Mouse (Mus musculus): ENCODE measurements around the gene Grid1. TPM values are rescaled to one million over a fixed set of nuclear protein-coding genes. Genes with fewer than 3 reads are reported as not detected.
A peak's percentile ranks its signal among the peaks of the same experiment; 100 is the strongest.

The Grid1 gene
- polyA plus RNA-seq, 1 experiment = 0.13 TPM

DNA sequence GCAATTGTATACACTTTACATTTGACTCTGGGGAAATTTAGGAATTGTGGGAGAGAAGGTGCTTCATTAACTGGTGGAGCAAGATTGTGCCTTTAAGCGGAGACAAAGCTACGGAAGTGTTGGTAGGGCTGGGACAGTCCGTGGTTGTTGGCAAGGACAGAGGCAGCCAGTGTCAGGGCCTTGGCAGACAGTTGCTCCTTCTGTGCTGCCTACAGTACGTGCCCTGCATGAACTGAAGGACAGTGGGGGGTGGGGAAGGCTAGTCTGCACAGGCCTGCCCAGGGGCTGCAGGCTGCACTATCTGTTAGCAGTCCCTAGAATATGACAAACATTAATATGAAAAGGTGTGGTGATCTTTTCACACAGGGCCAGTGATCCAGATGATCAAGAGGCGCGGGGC lies 254.7 kb downstream of the Grid1 start:
- no peak overlapping the region for H3K4me3 ChIP-seq (replicated peaks; ENCODE audit: extremely low read depth, low read depth, low read length)
- DNase-seq = no peak
- TF ChIP-seq POLR2A (IDR thresholded peaks at IDR 0.05; ENCODE audit: borderline replicate concordance, extremely low read depth, low read depth, low read length) (no peak), CTCF (IDR thresholded peaks at IDR 0.05; ENCODE audit: insufficient read depth, low read length) (no peak)
- 63% methylated on average over 6 of the region's 6 CpGs for WGBS
- no peaks in the 10 kb centered on the region for H3K4me1 ChIP-seq (ENCODE audit: control insufficient read depth, insufficient read depth, low read length)

DNA sequence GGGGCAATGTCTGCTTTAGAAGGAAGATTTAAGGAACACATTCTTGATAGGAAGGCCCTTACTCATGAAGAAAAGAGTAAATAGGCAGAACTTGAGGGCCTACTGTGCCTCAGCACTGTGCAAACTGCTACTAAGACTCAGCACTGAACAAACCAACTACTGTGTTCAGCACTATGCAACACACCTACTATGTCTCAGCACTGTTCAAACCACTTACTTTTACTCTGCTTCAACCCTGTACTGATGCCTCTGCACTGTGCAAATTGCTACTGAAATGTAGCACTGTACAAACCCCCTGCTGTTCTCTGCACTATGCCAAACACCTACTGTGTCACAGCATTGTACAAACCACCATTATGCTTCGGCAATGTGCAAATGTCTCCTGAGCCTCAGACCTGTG lies 260.0 kb downstream of the Grid1 start:
- Histone ChIP-seq H3K4me1 (ENCODE audit: control insufficient read depth, insufficient read depth, low read length) (no peaks in the 10 kb centered on the region), H3K4me3 (replicated peaks; ENCODE audit: extremely low read depth, low read depth, low read length) (no peak overlapping the region)
- no peak for DNase-seq
- TF ChIP-seq CTCF (IDR thresholded peaks at IDR 0.05; ENCODE audit: insufficient read depth, low read length) (no peak), POLR2A (IDR thresholded peaks at IDR 0.05; ENCODE audit: borderline replicate concordance, extremely low read depth, low read depth, low read length) (no peak)
- WGBS = 72% methylated on average over 1 of the region's 1 CpGs

DNA sequence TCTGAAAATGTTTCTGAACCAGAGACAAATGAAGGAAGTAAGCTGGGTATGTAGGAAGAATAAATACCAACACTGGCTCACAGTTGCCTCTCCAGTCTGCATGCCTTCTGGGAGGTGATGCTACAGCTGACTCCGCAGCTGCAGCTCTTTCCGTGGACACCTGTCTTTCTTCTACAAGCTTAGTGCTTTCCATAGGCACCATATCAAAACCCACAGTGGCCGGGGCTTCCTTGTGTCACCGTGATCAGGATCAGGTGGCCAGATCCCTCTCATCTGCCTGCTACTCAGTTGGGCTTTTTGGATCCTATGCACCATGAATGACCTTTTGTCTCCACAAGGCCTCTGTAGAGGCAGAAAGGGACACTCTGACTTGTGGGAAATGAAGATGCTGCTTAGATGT lies 272.7 kb downstream of the Grid1 start:
- H3K4me3 ChIP-seq (replicated peaks; ENCODE audit: extremely low read depth, low read depth, low read length) = no peak overlapping the region
- WGBS = 90% methylated on average over 4 of the region's 4 CpGs
- no peak for DNase-seq
- TF ChIP-seq CTCF (IDR thresholded peaks at IDR 0.05; ENCODE audit: insufficient read depth, low read length) (no peak), POLR2A (IDR thresholded peaks at IDR 0.05; ENCODE audit: borderline replicate concordance, extremely low read depth, low read depth, low read length) (no peak)
- H3K4me1 ChIP-seq (ENCODE audit: control insufficient read depth, insufficient read depth, low read length) = no peaks in the 10 kb centered on the region

DNA sequence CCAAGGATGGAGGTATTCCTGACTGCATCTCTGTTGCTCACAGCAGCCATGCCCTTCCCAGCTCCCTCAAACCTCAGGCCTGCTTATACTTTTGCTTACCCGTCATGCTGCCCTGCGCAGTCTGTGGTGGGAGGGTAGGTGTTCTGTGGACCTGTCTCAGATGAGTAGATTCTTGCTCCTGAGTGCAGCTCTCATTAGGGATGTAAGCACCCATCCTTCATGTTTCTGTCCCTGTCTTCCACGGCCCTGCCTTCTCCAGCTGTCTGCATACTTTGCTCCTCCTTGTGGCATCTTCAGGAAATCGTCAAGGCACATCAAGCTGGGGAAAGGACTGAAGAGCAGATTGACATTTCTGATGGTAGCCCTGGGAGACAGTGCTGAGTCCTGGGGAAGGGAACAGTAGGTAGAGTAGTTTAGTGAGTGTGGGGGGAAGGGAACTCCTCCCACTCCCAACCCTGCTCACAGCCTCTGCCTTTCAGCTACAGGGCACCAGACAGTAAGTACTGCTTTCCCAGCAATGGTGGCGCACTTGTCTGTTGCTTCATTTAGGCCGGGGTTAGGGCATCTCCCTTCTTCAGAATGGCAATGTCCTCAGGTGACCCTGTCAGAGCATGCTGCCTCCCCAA lies 273.8 kb downstream of the Grid1 start:
- H3K4me3 ChIP-seq (replicated peaks; ENCODE audit: extremely low read depth, low read depth, low read length) = no peak overlapping the region
- no peak for DNase-seq
- WGBS = 68% methylated on average over 6 of the region's 6 CpGs
- H3K4me1 ChIP-seq (ENCODE audit: control insufficient read depth, insufficient read depth, low read length) = no peaks in the 10 kb centered on the region
- no peak for TF ChIP-seq CTCF (IDR thresholded peaks at IDR 0.05; ENCODE audit: insufficient read depth, low read length)
- no peak for TF ChIP-seq POLR2A (IDR thresholded peaks at IDR 0.05; ENCODE audit: borderline replicate concordance, extremely low read depth, low read depth, low read length)

DNA sequence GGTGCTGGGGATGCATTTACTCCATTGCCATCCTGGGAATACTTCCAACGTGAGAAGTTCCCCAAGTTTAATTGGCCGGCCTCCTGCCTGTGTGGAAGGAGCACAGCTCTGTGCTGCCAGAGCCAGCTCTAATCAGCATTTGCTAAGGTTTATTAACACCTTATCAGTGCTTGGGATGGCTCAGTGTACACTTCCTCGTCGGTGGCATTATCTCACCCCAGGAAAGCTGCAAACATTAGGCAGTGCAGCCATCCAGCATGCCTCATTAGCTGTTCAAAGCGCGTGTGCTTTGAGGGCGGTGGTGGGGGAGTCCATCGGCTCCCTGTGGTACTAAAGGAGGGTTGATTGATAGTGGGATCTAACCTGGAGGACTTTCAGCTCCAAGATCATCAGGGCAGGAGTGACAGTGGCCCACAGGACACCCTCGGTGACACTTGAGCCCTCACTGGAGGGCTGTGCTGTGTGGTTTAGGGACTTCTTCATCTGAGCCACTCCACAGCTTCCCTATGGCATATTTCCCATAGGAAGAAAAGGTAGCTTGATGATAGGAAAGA lies 275.7 kb downstream of the Grid1 start:
- H3K4me3 ChIP-seq (replicated peaks; ENCODE audit: extremely low read depth, low read depth, low read length) = no peak overlapping the region
- no peaks in the 10 kb centered on the region for H3K4me1 ChIP-seq (ENCODE audit: control insufficient read depth, insufficient read depth, low read length)
- 28% methylated on average over 9 of the region's 9 CpGs for WGBS
- TF ChIP-seq POLR2A (IDR thresholded peaks at IDR 0.05; ENCODE audit: borderline replicate concordance, extremely low read depth, low read depth, low read length) (no peak), CTCF (IDR thresholded peaks at IDR 0.05; ENCODE audit: insufficient read depth, low read length) (no peak)
- DNase-seq = no peak

DNA sequence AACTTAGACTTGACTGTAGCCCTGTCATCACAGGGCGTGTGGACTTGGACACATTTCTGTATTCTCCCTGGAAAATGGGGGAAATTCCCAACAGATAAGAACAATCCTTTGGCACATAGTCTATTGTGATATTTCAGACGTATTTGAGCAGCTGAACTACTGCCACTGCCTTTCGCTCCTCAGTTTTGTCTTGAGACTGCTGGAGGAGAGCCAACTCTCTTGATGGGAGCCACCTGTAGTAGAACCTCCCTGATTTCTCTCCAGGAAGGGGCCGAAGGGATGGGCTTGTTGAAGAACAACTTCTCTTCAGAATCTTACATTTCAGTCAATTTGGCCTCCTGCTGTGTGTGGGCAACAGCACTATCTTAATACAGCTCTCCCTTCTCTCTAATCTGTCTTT lies 276.2 kb downstream of the Grid1 start:
- no peak for DNase-seq
- TF ChIP-seq POLR2A (IDR thresholded peaks at IDR 0.05; ENCODE audit: borderline replicate concordance, extremely low read depth, low read depth, low read length) (no peak), CTCF (IDR thresholded peaks at IDR 0.05; ENCODE audit: insufficient read depth, low read length) (no peak)
- H3K4me1 ChIP-seq (ENCODE audit: control insufficient read depth, insufficient read depth, low read length) = no peaks in the 10 kb centered on the region
- H3K4me3 ChIP-seq (replicated peaks; ENCODE audit: extremely low read depth, low read depth, low read length) = no peak overlapping the region
- 40% methylated on average over 4 of the region's 4 CpGs for WGBS

DNA sequence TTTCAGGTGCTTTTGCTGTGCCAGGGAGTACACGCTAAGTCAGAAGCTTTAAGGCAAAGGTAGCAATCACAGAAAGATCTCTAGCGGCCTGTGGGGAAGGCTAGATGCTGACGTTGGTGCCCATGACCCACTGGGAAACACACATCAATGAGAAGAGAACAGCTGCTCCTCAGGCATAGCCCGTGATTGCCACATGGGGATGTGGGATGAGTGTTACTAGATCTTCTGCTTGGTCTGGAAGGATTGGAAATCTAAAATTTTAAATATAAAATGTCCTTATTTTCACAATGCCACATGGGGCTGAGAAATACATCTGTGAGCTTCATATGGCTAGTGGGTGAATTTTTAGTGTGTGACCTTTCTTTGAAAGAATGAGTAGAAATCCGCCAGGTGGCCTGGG lies 277.3 kb downstream of the Grid1 start:
- WGBS = 81% methylated on average over 5 of the region's 5 CpGs
- Histone ChIP-seq H3K4me3 (replicated peaks; ENCODE audit: extremely low read depth, low read depth, low read length) (no peak overlapping the region), H3K4me1 (ENCODE audit: control insufficient read depth, insufficient read depth, low read length) (no peaks in the 10 kb centered on the region)
- no peak for DNase-seq
- TF ChIP-seq CTCF (IDR thresholded peaks at IDR 0.05; ENCODE audit: insufficient read depth, low read length) (no peak), POLR2A (IDR thresholded peaks at IDR 0.05; ENCODE audit: borderline replicate concordance, extremely low read depth, low read depth, low read length) (no peak)

DNA sequence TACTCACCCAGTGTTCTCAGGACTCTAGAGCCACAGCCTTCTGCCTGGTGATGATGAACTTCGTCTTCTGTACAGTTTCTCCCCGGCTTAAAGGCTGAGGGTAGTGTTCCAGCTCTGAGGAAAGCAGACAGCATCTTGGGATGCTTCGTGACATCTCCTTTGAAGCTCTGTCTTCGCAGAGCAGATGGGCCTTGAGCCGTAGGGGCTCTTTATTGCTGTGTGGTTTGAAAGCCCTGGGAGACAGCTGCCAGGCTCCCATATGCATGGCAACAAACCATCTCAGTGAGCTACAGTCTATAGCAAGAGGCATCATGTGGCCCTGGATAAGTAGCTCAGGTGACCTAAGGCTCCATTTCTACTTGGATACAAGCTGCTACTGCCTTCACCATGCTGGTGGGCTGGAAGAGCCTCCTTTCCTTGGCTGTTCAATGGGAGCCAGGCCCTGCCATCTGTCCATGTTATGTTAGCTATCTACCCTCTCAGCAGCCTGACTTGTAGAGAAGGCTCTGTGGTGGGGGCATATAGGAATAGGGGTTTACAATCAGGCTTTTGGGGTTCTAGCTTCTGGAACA lies 283.8 kb downstream of the Grid1 start:
- no peaks in the 10 kb centered on the region for H3K4me1 ChIP-seq (ENCODE audit: control insufficient read depth, insufficient read depth, low read length)
- H3K4me3 ChIP-seq (replicated peaks; ENCODE audit: extremely low read depth, low read depth, low read length) = no peak overlapping the region
- WGBS = 81% methylated on average over 5 of the region's 5 CpGs

DNA sequence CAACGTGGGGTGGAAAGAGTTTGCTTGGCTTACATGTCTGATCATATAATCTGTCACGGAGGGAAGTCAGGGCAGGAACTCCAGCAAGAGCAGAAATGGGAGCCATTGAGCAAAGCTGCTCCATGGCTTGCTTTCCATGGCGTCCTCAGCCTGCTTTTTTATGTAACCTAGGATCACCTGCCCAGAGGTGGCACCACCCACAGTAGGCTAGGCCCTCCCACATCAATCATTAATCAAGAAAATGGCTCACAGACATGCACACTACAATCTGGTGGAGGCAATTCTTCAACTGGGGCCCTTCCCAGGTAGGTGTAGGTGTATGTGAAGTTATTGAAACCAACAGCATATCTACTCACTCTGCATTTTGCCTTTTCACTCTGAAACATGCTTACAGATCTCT lies 287.7 kb downstream of the Grid1 start:
- 62% methylated on average over 3 of the region's 3 CpGs for WGBS
- Histone ChIP-seq H3K4me1 (ENCODE audit: control insufficient read depth, insufficient read depth, low read length) (no peaks in the 10 kb centered on the region), H3K4me3 (replicated peaks; ENCODE audit: extremely low read depth, low read depth, low read length) (no peak overlapping the region)
- DNase-seq = no peak
- TF ChIP-seq CTCF (IDR thresholded peaks at IDR 0.05; ENCODE audit: insufficient read depth, low read length) (no peak), POLR2A (IDR thresholded peaks at IDR 0.05; ENCODE audit: borderline replicate concordance, extremely low read depth, low read depth, low read length) (no peak)

More for the DNA sequence above, 283.8 kb downstream of the Grid1 start:
- DNase-seq = no peak
- TF ChIP-seq CTCF (IDR thresholded peaks at IDR 0.05; ENCODE audit: insufficient read depth, low read length) = no peak
- TF ChIP-seq POLR2A (IDR thresholded peaks at IDR 0.05; ENCODE audit: borderline replicate concordance, extremely low read depth, low read depth, low read length) = no peak

DNA sequence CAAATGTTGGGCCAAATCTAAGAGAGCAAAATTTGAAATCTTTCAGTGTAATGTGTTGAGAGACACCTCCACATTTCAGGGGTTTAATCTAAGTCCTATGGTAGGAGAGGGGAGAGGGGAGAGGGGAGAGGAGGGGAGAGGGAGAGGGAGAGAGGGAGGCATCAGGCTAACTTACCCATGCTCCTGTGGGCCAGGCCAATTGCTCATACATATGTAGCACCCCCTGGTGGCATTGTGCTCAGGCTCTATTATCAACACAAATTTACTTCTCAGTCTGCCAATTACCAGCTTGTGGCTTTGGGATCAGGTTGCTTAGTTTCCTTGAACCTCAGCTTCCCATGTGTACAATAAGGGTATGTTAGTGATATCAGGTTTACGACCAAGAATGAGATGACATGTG lies 291.0 kb downstream of the Grid1 start:
- Histone ChIP-seq H3K4me1 (ENCODE audit: control insufficient read depth, insufficient read depth, low read length) (no peaks in the 10 kb centered on the region), H3K4me3 (replicated peaks; ENCODE audit: extremely low read depth, low read depth, low read length) (no peak overlapping the region)
- 0 out of 2 replicates have a peak, but pooled peaks have one; percentile 32 for TF ChIP-seq CTCF (IDR thresholded peaks at IDR 0.05; ENCODE audit: insufficient read depth, low read length)
- TF ChIP-seq POLR2A (IDR thresholded peaks at IDR 0.05; ENCODE audit: borderline replicate concordance, extremely low read depth, low read depth, low read length) = no peak
- DNase-seq = no peak
- WGBS = 78% methylated on average over 1 of the region's 1 CpGs
